Comparison of ENCODE assay signal across 8 mouse cellular contexts in the genomic region with DNA sequence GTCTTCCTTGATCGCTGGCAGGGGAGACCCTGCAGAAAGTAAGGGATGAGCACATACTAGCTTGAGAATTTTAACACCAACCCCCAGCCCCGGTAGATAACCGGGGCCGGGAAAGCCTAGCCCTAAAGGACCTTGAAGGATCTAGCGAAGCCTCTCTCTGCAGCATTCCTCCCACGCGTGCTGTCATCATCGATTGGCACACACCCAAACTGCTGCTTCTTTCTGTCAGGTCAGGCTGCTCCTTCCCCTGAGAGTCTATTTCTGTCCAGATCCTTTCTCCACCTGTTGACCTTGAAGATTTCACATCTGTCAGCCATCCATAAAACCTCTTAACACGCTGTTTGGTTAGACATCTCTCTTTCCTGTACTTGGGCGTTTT. TPM values are rescaled to one million over a fixed set of nuclear protein-coding genes. Genes with fewer than 3 reads are reported as not detected.
DNase-seq lines count a peak whose midpoint lies in the region; ATAC-seq and TF ChIP-seq lines count a peak whose summit lies in the region.

No protein-coding gene starts in this region.

- no peaks in the 10 kb centered on the region for H3K36me3 ChIP-seq in forebrain, embryonic 10.5 days (replicated peaks)
- no peaks in the 10 kb centered on the region for H3K36me3 ChIP-seq in intestine, embryonic 16.5 days (ENCODE audit: control insufficient read depth, insufficient read depth, low read length)
- no peaks in the 10 kb centered on the region for H3K36me3 ChIP-seq in liver, embryonic 16.5 days (ENCODE audit: control insufficient read depth, insufficient read depth)

- H3K4me3 ChIP-seq in layer of hippocampus, adult 2 months = peak overlapping the region; percentile 86
- H3K4me3 ChIP-seq in forebrain, embryonic 10.5 days = peak overlapping the region; percentile 71
- H3K4me3 ChIP-seq in intestine, embryonic 16.5 days (ENCODE audit: low read length) = peak overlapping the region; percentile 71
- H3K4me3 ChIP-seq in liver, embryonic 16.5 days (ENCODE audit: low read depth, low read length) = peak overlapping the region; percentile 73

- peaks cover 65% of the 10 kb centered on the region for H3K4me1 ChIP-seq in forebrain, embryonic 10.5 days
- H3K4me1 ChIP-seq in intestine, embryonic 16.5 days (ENCODE audit: control insufficient read depth, insufficient read depth, low read length) = peaks cover 11% of the 10 kb centered on the region
- H3K4me1 ChIP-seq in liver, embryonic 16.5 days (ENCODE audit: control insufficient read depth, low read depth, low read length) = peaks cover 23% of the 10 kb centered on the region

- H3K9me3 ChIP-seq in forebrain, embryonic 10.5 days = no peaks in the 10 kb centered on the region
- no peaks in the 10 kb centered on the region for H3K9me3 ChIP-seq in intestine, embryonic 16.5 days (ENCODE audit: control insufficient read depth, low read length)
- no peaks in the 10 kb centered on the region for H3K9me3 ChIP-seq in liver, embryonic 16.5 days (replicated peaks; ENCODE audit: control insufficient read depth, low read length)

- WGBS in forebrain, embryonic 10.5 days = 31% methylated on average over 10 of the region's 10 CpGs
- 9% methylated on average over 10 of the region's 10 CpGs for WGBS in intestine, embryonic 16.5 days
- 13% methylated on average over 10 of the region's 10 CpGs for WGBS in liver, embryonic 16.5 days (ENCODE audit: insufficient replicate concordance)

- H3K4me2 ChIP-seq in intestine, embryonic 16.5 days (ENCODE audit: low read depth, low read length) = peak overlapping the region; percentile 91
- peak overlapping the region; percentile 92 for H3K4me2 ChIP-seq in liver, embryonic 16.5 days (ENCODE audit: low read depth, low read length)

- peak in 1 of 2 experiments; percentile 57 for DNase-seq in layer of hippocampus, adult 2 months (ENCODE audit: low spot score in 2 of 2)
- DNase-seq in layer of hippocampus, postnatal 10 days (ENCODE audit: low spot score in 2 of 2) = no peak
- peak; percentile 70 for DNase-seq in adipocyte (ENCODE audit: low spot score)
- DNase-seq in forebrain, embryonic 10.5 days (ENCODE audit: extremely low spot score, low spot score) = no peak
- peak; percentile 41 for DNase-seq in ovary, postnatal 14 days (ENCODE audit: low spot score)
- no peak for DNase-seq in T-cell, adult 2 months (ENCODE audit: low spot score)

- peak overlapping the region; percentile 96 for H3K27ac ChIP-seq in layer of hippocampus, adult 2 months
- peak overlapping the region; percentile 91 for H3K27ac ChIP-seq in forebrain, embryonic 10.5 days
- peak overlapping the region; percentile 65 for H3K27ac ChIP-seq in intestine, embryonic 16.5 days (ENCODE audit: low read length)
- peak overlapping the region; percentile 69 for H3K27ac ChIP-seq in liver, embryonic 16.5 days (ENCODE audit: low read length)

- peak; percentile 12 for ATAC-seq in intestine, embryonic 16.5 days
- no peak for ATAC-seq in liver, embryonic 16.5 days (ENCODE audit: low read depth)

- H3K9ac ChIP-seq in intestine, embryonic 16.5 days (ENCODE audit: low read depth, low read length) = peak overlapping the region; percentile 81
- peak overlapping the region; percentile 71 for H3K9ac ChIP-seq in liver, embryonic 16.5 days (ENCODE audit: low read depth, low read length)

- no peak for TF ChIP-seq CTCF in layer of hippocampus, adult 2 months (conservative IDR thresholded peaks at IDR 0.05)

- peaks cover 45% of the 10 kb centered on the region for H3K27me3 ChIP-seq in forebrain, embryonic 10.5 days (ENCODE audit: poor library complexity, severe bottlenecking)
- H3K27me3 ChIP-seq in intestine, embryonic 16.5 days (replicated peaks; ENCODE audit: control insufficient read depth, insufficient read depth, low read length) = no peaks in the 10 kb centered on the region; the same call in 1 of the 2 replicates
- H3K27me3 ChIP-seq in liver, embryonic 16.5 days (ENCODE audit: control insufficient read depth, insufficient read depth, low read depth, low read length) = no peaks in the 10 kb centered on the region

RNA-seq across cellular contexts. Expression of a gene that starts 0.7 kb away (rescaled TPM):
- 100 to 1,000 TPM; 324 to 355 TPM for total RNA-seq in layer of hippocampus, adult 2 months (2021)
- total RNA-seq in layer of hippocampus, postnatal 10 days (2021) = 100 to 1,000 TPM; 185 to 197 TPM
- 57.5 and 63.9 TPM in 2 replicates for polyA plus RNA-seq in forebrain, embryonic 10.5 days (2016; fragmentation: Nextera tagmentation; extraction: Ambion mirVana)
- 70.5 and 73.4 TPM in 2 replicates for polyA plus RNA-seq in intestine, embryonic 16.5 days (2015; fragmentation: Nextera tagmentation; extraction: Ambion mirVana)
- polyA plus RNA-seq in liver, embryonic 16.5 days (2015; fragmentation: Nextera tagmentation; extraction: Ambion mirVana) = 25.3 and 28.0 TPM in 2 replicates

Comparison
In these comparisons a context has a peak if more than half of its experiments do, and no peak if none do; other contexts are left out.
1. DNase-seq: peak in adipocyte (single experiment) and ovary, postnatal 14 days (single experiment); none in layer of hippocampus, postnatal 10 days (0 of 2), forebrain, embryonic 10.5 days (single experiment) and T-cell, adult 2 months (single experiment).
2. Peak in every context shown above with its lines, with median percentiles within 50 percentile points of each other: H3K27ac ChIP-seq and H3K4me3 ChIP-seq.